Mouse (Mus musculus) heart, postnatal 4 days (tissue): ENCODE measurements around the gene Xlr5a. TPM values are rescaled to one million over a fixed set of nuclear protein-coding genes. Genes with fewer than 3 reads are reported as not detected.
A peak's percentile ranks its signal among the peaks of the same experiment; 100 is the strongest.
"Not testable (repeated sequence)": the region's sequence is repeated elsewhere in the genome, so short reads cannot be mapped to it uniquely, and the experiment has no call there.

Experiments
- DNase-seq: peaks from one replicate; pipeline ENCODE4 v3.0.0; 2021
- total RNA-seq, 2 experiments: library from RNA; stranded (reverse); gene quantifications; 2 replicates each; pipeline ENCODE4 v1.2.3; 2021

Gene Xlr5a
- total RNA-seq: not detected

GRCm38 (mm10) chrX:73292876-73293275, at the start of gene Xlr5a, which contains the start of gene Xlr5c:
Gene Xlr5a (minus strand): TSS chrX:73292976.
Gene Xlr5c (minus strand): TSS chrX:73292976.
- not testable (repeated sequence) for DNase-seq

- peak; percentile 78 for DNase-seq
Measured at GRCm38 (mm10) chrX:73342483-73342895, 49.7 kb upstream of the Xlr5a start, which contains the start of gene Zfp275. Gene Zfp275 (plus strand): TSS chrX:73342621.

- DNase-seq: no peak
Measured at GRCm38 (mm10) chrX:73342068-73342467, 49.3 kb upstream of the Xlr5a start.

GRCm38 (mm10) chrX:73341473-73341872, 48.7 kb upstream of the Xlr5a start:
- no peak for DNase-seq

GRCm38 (mm10) chrX:73336740-73337139, 44.0 kb upstream of the Xlr5a start, which contains the start of gene Gm45015:
Gene Gm45015 (minus strand): TSS chrX:73336840.
- no peak for DNase-seq

- no peak for DNase-seq
Measured at GRCm38 (mm10) chrX:73333548-73333947, 40.8 kb upstream of the Xlr5a start.

- no peak for DNase-seq
Measured at GRCm38 (mm10) chrX:73327215-73327614, 34.4 kb upstream of the Xlr5a start.

- DNase-seq: no peak
Measured at GRCm38 (mm10) chrX:73321029-73321428, 28.3 kb upstream of the Xlr5a start.

GRCm38 (mm10) chrX:73312522-73312921, 19.7 kb upstream of the Xlr5a start:
- peak; percentile 31 for DNase-seq

- DNase-seq: not testable (repeated sequence)
Measured at GRCm38 (mm10) chrX:73295745-73296144, 3.0 kb upstream of the Xlr5a start.

- DNase-seq: not testable (repeated sequence)
Measured at GRCm38 (mm10) chrX:73265270-73265669, 27.5 kb downstream of the Xlr5a start, which contains the start of gene Xlr3c. Gene Xlr3c (minus strand): TSS chrX:73265390.

- DNase-seq: not testable (repeated sequence)
Measured at GRCm38 (mm10) chrX:73262428-73262827, 30.3 kb downstream of the Xlr5a start.

GRCm38 (mm10) chrX:73242821-73243325, 49.9 kb downstream of the Xlr5a start, which contains the start of gene Xlr4c:
Gene Xlr4c (minus strand): TSS chrX:73243130.
- DNase-seq: not testable (repeated sequence)

- DNase-seq: no peak
Measured at GRCm38 (mm10) chrX:73229288-73229687, 63.5 kb downstream of the Xlr5a start.

- DNase-seq: peak; percentile 56
Measured at GRCm38 (mm10) chrX:73228606-73229214, 64.1 kb downstream of the Xlr5a start.

- DNase-seq: peak; percentile 79
Measured at GRCm38 (mm10) chrX:73227914-73228605, 64.7 kb downstream of the Xlr5a start, which contains the start of gene F8a. Gene F8a (plus strand): TSS chrX:73228291.

GRCm38 (mm10) chrX:73225365-73225764, 67.4 kb downstream of the Xlr5a start:
- DNase-seq: no peak

- not testable (repeated sequence) for DNase-seq
Measured at GRCm38 (mm10) chrX:73213819-73214564, 78.8 kb downstream of the Xlr5a start, which contains the start of gene Xlr4b. Gene Xlr4b (plus strand): TSS chrX:73214333.

GRCm38 (mm10) chrX:73191934-73192333, 100.8 kb downstream of the Xlr5a start, which contains the start of gene Xlr3b:
Gene Xlr3b (plus strand): TSS chrX:73192207.
- DNase-seq: not testable (repeated sequence)

- not testable (repeated sequence) for DNase-seq
Measured at GRCm38 (mm10) chrX:73176889-73177288, 115.9 kb downstream of the Xlr5a start, which contains the start of gene Spin2d. Gene Spin2d (minus strand): TSS chrX:73176989.

- not testable (repeated sequence) for DNase-seq
Measured at GRCm38 (mm10) chrX:73149350-73149749, 143.4 kb downstream of the Xlr5a start, which contains the start of gene DXBay18. Gene DXBay18 (minus strand): TSS chrX:73149450.

GRCm38 (mm10) chrX:73148496-73148895, 144.3 kb downstream of the Xlr5a start, which contains the start of gene Xlr5b:
Gene Xlr5b (plus strand): TSS chrX:73148796.
- not testable (repeated sequence) for DNase-seq
